In the genomic region with DNA sequence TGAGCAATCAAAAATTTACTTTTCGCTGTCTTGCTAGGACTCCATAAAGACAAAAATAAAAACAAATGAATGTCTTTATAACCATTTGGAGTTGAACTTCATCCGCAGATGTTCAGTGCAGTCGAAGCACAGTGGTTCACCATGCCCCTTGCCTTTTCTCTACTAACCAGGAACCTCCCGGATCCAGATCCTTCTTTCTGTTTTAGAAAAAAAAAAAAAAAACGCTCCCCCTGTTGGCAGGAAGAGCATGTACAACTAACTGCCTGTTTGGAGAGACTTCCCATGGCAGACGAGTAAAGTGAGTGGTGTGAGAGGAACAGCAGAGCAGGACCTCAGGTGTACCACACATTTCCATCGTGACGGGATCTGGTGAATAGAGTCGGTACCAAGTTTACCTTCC, we compare ENCODE assay signal across 8 mouse cellular contexts. TPM values are rescaled to one million over a fixed set of nuclear protein-coding genes. Genes with fewer than 3 reads are reported as not detected.
DNase-seq lines count a peak whose midpoint lies in the region; ATAC-seq and TF ChIP-seq lines count a peak whose summit lies in the region.

No protein-coding gene starts in this region.

- peak overlapping the region; percentile 43 for H3K4me3 ChIP-seq in cerebellum, adult 2 months (replicated peaks; ENCODE audit: insufficient read depth, low read depth, low read length)
- H3K4me3 ChIP-seq in C2C12 (ENCODE audit: insufficient read depth, poor library complexity, severe bottlenecking): peak overlapping the region; percentile 64
- peak overlapping the region; percentile 92 for H3K4me3 ChIP-seq in hindbrain, embryonic 15.5 days
- no peak overlapping the region; the same call in 1 of the 2 replicates for H3K4me3 ChIP-seq in midbrain, embryonic 11.5 days (ENCODE audit: low read depth, low read length)

- H3K4me1 ChIP-seq in cerebellum, adult 2 months (ENCODE audit: control insufficient read depth, insufficient read depth, low read length): peaks cover 5% of the 10 kb centered on the region; the same call in 1 of the 2 replicates
- H3K4me1 ChIP-seq in hindbrain, embryonic 15.5 days (replicated peaks): peaks cover 21% of the 10 kb centered on the region
- peaks cover 3% of the 10 kb centered on the region; the same call in 1 of the 2 replicates for H3K4me1 ChIP-seq in midbrain, embryonic 11.5 days (ENCODE audit: control insufficient read depth, insufficient read depth, low read length)

- H3ac ChIP-seq in C2C12 (ENCODE audit: control insufficient read depth, insufficient read length, low read depth): peak overlapping the region; percentile 37

- peak; percentile 40; the same call in 1 of the 2 replicates for TF ChIP-seq CTCF in cerebellum, adult 2 months (IDR thresholded peaks at IDR 0.05; ENCODE audit: borderline replicate concordance, insufficient read depth, low read depth, low read length)
- TF ChIP-seq CTCF in C2C12 (IDR thresholded peaks at IDR 0.05; ENCODE audit: control insufficient read depth, insufficient read depth, insufficient read length): no peak

- H3K9ac ChIP-seq in hindbrain, embryonic 15.5 days: no peak overlapping the region
- H3K9ac ChIP-seq in midbrain, embryonic 11.5 days (ENCODE audit: low read length): no peak overlapping the region

- peak in 1 of 2 experiments; percentile 10 for DNase-seq in cerebellum, adult 2 months
- DNase-seq in cerebellum, postnatal 4 days (ENCODE audit: low spot score in 2 of 2): no peak
- DNase-seq in embryo, embryonic 11 days: peak; percentile 61
- peak; percentile 89 for DNase-seq in midbrain, embryonic 11.5 days (ENCODE audit: low spot score, missing footprints)
- DNase-seq in layer of hippocampus, adult 8-10 months (ENCODE audit: low spot score in 2 of 2): no peak
- DNase-seq in urinary bladder, adult 18-20 months (ENCODE audit: low spot score in 2 of 2): no peak

- H3K27ac ChIP-seq in cerebellum, adult 2 months (ENCODE audit: insufficient read depth, low read length): no peak overlapping the region
- H3K27ac ChIP-seq in hindbrain, embryonic 15.5 days (replicated peaks): no peak overlapping the region
- no peak overlapping the region for H3K27ac ChIP-seq in midbrain, embryonic 11.5 days (ENCODE audit: low read depth, low read length)

- peaks cover 65% of the 10 kb centered on the region for H3K79me2 ChIP-seq in C2C12 (ENCODE audit: control insufficient read depth, insufficient read depth)

- ATAC-seq in hindbrain, embryonic 15.5 days (ENCODE audit: low FRiP score, low read depth): no peak
- no peak for ATAC-seq in midbrain, embryonic 11.5 days (ENCODE audit: low FRiP score)

- TF ChIP-seq POLR2A in cerebellum, adult 2 months (IDR thresholded peaks at IDR 0.05; ENCODE audit: borderline replicate concordance, insufficient read depth, low read length): no peak

- WGBS in cerebellum, adult 2 months: 22% methylated on average over 9 of the region's 9 CpGs
- WGBS in hindbrain, embryonic 15.5 days: 37% methylated on average over 9 of the region's 9 CpGs
- WGBS in midbrain, embryonic 11.5 days: 32% methylated on average over 9 of the region's 9 CpGs

- no peaks in the 10 kb centered on the region for H3K9me3 ChIP-seq in hindbrain, embryonic 15.5 days
- H3K9me3 ChIP-seq in midbrain, embryonic 11.5 days (ENCODE audit: control insufficient read depth, low read length): no peaks in the 10 kb centered on the region

- H3K36me3 ChIP-seq in C2C12 (ENCODE audit: control insufficient read depth, insufficient read depth): peaks cover 25% of the 10 kb centered on the region
- no peaks in the 10 kb centered on the region for H3K36me3 ChIP-seq in hindbrain, embryonic 15.5 days
- H3K36me3 ChIP-seq in midbrain, embryonic 11.5 days (ENCODE audit: control insufficient read depth, insufficient read depth, low read length): no peaks in the 10 kb centered on the region

- no peaks in the 10 kb centered on the region for H3K27me3 ChIP-seq in cerebellum, adult 2 months (ENCODE audit: control insufficient read depth, insufficient read depth, low read length)
- H3K27me3 ChIP-seq in C2C12 (ENCODE audit: control insufficient read depth, insufficient read depth, insufficient read length): no peaks in the 10 kb centered on the region
- H3K27me3 ChIP-seq in hindbrain, embryonic 15.5 days: no peaks in the 10 kb centered on the region
- no peaks in the 10 kb centered on the region for H3K27me3 ChIP-seq in midbrain, embryonic 11.5 days (ENCODE audit: control insufficient read depth, insufficient read depth, low read length)

- peak overlapping the region; percentile 68 for H3K4me2 ChIP-seq in hindbrain, embryonic 15.5 days
- H3K4me2 ChIP-seq in midbrain, embryonic 11.5 days: peak overlapping the region; percentile 74

- peaks cover 57% of the 10 kb centered on the region for H3K79me3 ChIP-seq in C2C12 (ENCODE audit: low read depth)

TF ChIP-seq in C2C12, 6 proteins besides CTCF, POLR2A, EP300 and RAD21:
- TF ChIP-seq USF1 (IDR thresholded peaks at IDR 0.05; ENCODE audit: low read depth) (no peak), CEBPB (IDR thresholded peaks at IDR 0.05; ENCODE audit: low read depth) (no peak), FOSL1 (IDR thresholded peaks at IDR 0.05; ENCODE audit: insufficient read depth, low read length, poor library complexity, severe bottlenecking) (no peak), MYOD1 (IDR thresholded peaks at IDR 0.05; ENCODE audit: control insufficient read depth, insufficient read length, low read depth) (no peak), MYOG (IDR thresholded peaks at IDR 0.05; ENCODE audit: control insufficient read depth, extremely low read depth, insufficient read length) (no peak), MAX (IDR thresholded peaks at IDR 0.05) (no peak)

RNA-seq across cellular contexts. Expression of a gene that starts 1.7 kb away (rescaled TPM):
- 40.7 and 42.7 TPM in 2 replicates for polyA plus RNA-seq in cerebellum, adult 2 months (2012; rRNA removed)
- polyA plus RNA-seq in C2C12 (2012; fragmentation: generic; extraction: Trizol): 21.5 TPM
- 15.6 and 17.4 TPM in 2 replicates for polyA plus RNA-seq in hindbrain, embryonic 15.5 days (2015; fragmentation: Nextera tagmentation; extraction: Ambion mirVana)
- polyA plus RNA-seq in midbrain, embryonic 11.5 days (2014; fragmentation: Nextera tagmentation; extraction: Ambion mirVana): 21.0 and 21.6 TPM in 2 replicates
- 10 to 100 TPM; 44.5 to 49.5 (median 47.1) TPM for total RNA-seq in layer of hippocampus, adult 8-10 months (2022)

Comparison
In these comparisons a context has a peak if more than half of its experiments do, and no peak if none do; other contexts are left out.
1. DNase-seq: peak in embryo, embryonic 11 days (single experiment) and midbrain, embryonic 11.5 days (single experiment); none in cerebellum, postnatal 4 days (0 of 2), layer of hippocampus, adult 8-10 months (0 of 2) and urinary bladder, adult 18-20 months (0 of 2).